Mouse (Mus musculus): ENCODE results near the gene Hnrnpa1. TPM values are rescaled to one million over a fixed set of nuclear protein-coding genes. Genes with fewer than 3 reads are reported as not detected.
"Not testable (repeated sequence)": the region's sequence is repeated elsewhere in the genome, so short reads cannot be mapped to it uniquely, and the experiment has no call there.

Hnrnpa1 gene
- polyA plus RNA-seq, 1 experiment from 2014 or later: 1,035 TPM

DNA sequence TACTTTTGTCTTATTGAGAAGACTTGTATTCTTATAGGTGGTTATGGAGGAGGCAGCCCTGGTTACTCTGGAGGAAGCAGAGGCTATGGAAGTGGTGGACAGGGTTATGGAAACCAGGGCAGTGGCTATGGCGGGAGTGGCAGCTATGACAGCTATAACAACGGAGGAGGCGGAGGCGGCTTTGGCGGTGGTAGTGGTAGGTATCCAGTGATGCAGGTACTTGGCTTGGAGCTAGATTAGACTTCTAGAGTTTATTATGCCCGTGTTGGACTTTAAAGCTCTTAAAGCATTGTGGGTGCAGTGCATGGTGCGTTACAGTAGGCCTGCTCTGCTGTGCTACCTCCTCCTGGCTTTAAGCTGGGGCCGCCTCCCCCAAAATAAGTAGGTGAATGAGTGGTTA is 2.7 kb downstream of the Hnrnpa1 start:
- H3K36me3 ChIP-seq (ENCODE audit: insufficient read depth): peaks cover 65% of the 10 kb centered on the region
- 41% methylated on average over 8 of the region's 8 CpGs for WGBS
- peak overlapping the region; percentile 80 for H3K9ac ChIP-seq
- H3K4me1 ChIP-seq (ENCODE audit: insufficient read depth): peaks cover 13% of the 10 kb centered on the region; the same call in 1 of the 2 replicates
- H3K4me3 ChIP-seq (ENCODE audit: low read depth, low read length): peak overlapping the region; percentile 60
- DNase-seq (no peak), ATAC-seq (ENCODE audit: insufficient read depth) (no peak)
- H3K27ac ChIP-seq (ENCODE audit: low read depth): no peak overlapping the region
- H3K9me3 ChIP-seq (ENCODE audit: low read depth, low read length): no peaks in the 10 kb centered on the region
- no peak for TF ChIP-seq CTCF (IDR thresholded peaks at IDR 0.05; ENCODE audit: low read depth)
- no peaks in the 10 kb centered on the region for H3K27me3 ChIP-seq (ENCODE audit: insufficient read depth, low read length)
- peak overlapping the region; percentile 82 for H3K4me2 ChIP-seq

DNA sequence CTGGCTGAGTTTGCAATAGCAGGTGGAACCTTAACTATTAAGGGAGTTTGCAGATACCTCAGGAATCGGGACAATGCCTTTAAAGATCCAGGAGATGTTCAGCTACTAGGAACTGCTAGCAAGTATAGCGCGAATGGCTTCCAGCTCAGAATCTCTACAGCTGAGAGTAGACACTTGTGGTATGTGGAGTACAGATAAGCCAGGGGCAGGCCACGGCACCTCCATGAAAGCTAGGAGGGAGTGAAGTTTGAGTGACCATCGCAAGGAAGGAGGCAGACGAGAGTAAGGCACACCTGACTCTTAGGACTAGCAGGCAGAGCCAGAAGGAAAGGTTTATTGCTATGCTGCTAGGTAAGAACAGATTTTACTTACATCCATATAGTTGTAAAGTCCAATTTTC is 5.4 kb downstream of the Hnrnpa1 start:
- 64% methylated on average over 6 of the region's 6 CpGs for WGBS
- Histone ChIP-seq H3K9ac (no peak overlapping the region), H3K4me2 (no peak overlapping the region; the same call in 1 of the 2 replicates), H3K4me1 (ENCODE audit: insufficient read depth) (peaks cover 10% of the 10 kb centered on the region; the same call in 1 of the 2 replicates), H3K27me3 (ENCODE audit: insufficient read depth, low read length) (no peaks in the 10 kb centered on the region), H3K36me3 (ENCODE audit: insufficient read depth) (peaks cover 82% of the 10 kb centered on the region), H3K4me3 (ENCODE audit: low read depth, low read length) (no peak overlapping the region), H3K9me3 (ENCODE audit: low read depth, low read length) (no peaks in the 10 kb centered on the region), H3K27ac (ENCODE audit: low read depth) (no peak overlapping the region)
- ATAC-seq (ENCODE audit: insufficient read depth) (no peak), DNase-seq (no peak)
- TF ChIP-seq CTCF (IDR thresholded peaks at IDR 0.05; ENCODE audit: low read depth): no peak

DNA sequence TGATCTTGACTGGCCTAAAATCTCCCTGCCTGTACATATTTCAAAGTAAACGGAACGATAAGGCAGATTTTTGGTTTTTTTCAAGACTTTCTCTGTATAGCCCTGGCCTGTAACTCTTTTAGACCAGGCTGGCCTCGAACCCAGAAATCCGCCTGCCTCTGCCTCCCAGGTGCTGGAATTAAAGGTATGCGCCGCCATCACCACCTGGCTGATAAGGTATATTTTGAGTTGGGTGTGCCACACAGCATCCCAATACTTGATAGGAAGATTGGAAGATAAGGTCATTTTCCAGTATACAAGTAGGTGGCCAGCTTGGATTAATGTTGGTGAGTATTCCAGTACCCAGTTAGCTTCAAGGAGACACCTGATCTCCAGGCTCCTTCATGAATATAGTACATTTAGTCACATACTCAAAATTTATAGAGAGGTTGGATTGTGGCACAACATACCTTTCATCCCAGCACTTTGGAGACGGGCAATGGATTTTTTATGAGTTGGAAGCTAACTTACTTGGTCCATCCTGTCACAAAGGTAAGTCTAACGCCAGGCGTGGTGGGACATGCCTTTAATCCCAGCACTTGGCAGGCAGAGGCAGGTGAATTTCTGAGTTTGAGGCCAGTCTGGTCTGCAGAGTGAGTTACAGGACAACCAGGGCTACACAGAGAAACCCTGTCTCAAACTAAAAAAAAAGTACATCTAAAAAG is 7.0 kb downstream of the Hnrnpa1 start:
- ATAC-seq (ENCODE audit: insufficient read depth): no peak
- no peak for TF ChIP-seq CTCF (IDR thresholded peaks at IDR 0.05; ENCODE audit: low read depth)
- Histone ChIP-seq H3K4me3 (ENCODE audit: low read depth, low read length) (no peak overlapping the region), H3K4me2 (no peak overlapping the region), H3K27me3 (ENCODE audit: insufficient read depth, low read length) (no peaks in the 10 kb centered on the region), H3K4me1 (ENCODE audit: insufficient read depth) (peaks cover 10% of the 10 kb centered on the region; the same call in 1 of the 2 replicates), H3K27ac (ENCODE audit: low read depth) (no peak overlapping the region), H3K9me3 (ENCODE audit: low read depth, low read length) (no peaks in the 10 kb centered on the region), H3K9ac (no peak overlapping the region), H3K36me3 (ENCODE audit: insufficient read depth) (peaks cover 68% of the 10 kb centered on the region)
- no peak for DNase-seq
- 83% methylated on average over 9 of the region's 9 CpGs for WGBS

DNA sequence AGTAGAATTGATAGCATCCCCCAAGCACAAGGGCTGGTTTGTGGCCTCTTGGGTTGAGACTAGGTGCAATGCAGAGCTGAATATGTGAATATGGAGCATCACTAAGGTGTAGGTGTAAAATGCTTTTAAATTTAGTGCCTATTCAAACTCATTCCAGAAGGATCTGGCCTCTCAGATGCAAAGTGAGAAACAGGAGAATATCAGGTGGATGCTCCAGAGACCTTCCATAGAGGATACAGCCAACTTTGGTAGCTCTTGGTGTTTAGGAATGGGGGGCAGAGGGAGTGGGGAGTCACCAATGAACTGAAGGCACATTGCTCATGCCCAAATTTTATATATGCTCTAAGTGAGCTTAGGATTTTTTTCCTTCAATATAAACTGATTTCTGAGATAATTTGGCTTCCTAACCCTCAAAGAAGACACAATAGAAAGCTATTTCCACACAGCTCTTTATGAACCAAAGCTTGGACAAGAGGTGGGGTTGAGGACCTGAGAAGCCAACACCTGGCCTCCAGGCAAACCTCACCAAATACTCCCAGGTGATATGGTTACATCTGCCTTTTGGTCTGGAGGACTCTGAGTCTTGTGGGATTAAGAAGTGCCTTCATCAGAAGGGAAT is 7.7 kb downstream of the Hnrnpa1 start:
- no peak overlapping the region for H3K9ac ChIP-seq
- peaks cover 61% of the 10 kb centered on the region for H3K36me3 ChIP-seq (ENCODE audit: insufficient read depth)
- H3K27ac ChIP-seq (ENCODE audit: low read depth): no peak overlapping the region

DNA sequence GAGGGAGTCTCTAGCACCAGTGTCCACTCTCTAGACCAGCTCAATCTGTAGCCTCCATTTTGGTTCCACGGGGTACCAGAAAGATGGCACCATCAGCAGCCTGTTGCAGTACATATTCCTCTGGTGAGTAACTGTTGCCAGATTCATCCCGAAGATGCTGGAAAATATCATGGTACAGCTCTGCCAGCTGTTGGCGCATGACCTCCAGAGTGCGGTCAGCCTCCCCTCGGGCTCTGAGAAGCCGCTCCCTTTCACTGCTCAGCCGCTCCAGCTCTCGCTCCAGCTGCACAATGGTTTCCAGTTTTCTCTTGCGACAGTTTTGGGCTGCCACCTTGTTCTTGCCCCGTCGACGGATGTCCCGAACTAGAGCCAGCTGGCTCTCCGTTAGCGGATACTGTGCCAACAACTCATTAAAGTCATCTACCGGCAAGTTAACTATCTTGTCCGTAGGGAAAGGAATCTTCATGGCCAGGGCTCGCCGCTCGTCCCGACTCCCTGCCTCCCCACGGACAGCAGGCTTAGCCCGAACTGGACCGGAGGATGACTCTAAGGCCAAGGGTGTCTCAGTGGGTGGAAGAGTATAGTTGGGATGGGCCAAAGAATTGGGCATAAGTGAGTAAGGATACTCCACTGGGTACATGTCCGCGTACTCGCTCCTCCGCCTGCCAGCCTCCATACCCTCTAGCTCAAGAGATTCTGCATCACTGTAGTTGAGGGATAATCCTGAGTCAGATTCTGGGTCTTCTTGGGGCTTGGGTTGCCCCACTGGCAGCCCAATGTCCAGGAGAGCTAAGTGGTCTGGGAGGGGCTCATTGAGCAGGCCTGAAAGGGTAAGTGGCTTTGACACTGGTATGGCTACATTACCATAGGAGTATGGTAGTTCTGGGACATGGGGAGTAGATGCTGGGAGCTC is 8.4 kb downstream of the Hnrnpa1 start:
- Histone ChIP-seq H3K27me3 (ENCODE audit: insufficient read depth, low read length) (no peaks in the 10 kb centered on the region), H3K4me2 (no peak overlapping the region), H3K4me1 (ENCODE audit: insufficient read depth) (no peaks in the 10 kb centered on the region; the same call in 1 of the 2 replicates), H3K9me3 (ENCODE audit: low read depth, low read length) (no peaks in the 10 kb centered on the region), H3K36me3 (ENCODE audit: insufficient read depth) (peaks cover 54% of the 10 kb centered on the region), H3K9ac (no peak overlapping the region), H3K4me3 (ENCODE audit: low read depth, low read length) (no peak overlapping the region), H3K27ac (ENCODE audit: low read depth) (no peak overlapping the region)
- WGBS: 81% methylated on average over 28 of the region's 28 CpGs
- DNase-seq: peak; percentile 36
- ATAC-seq (ENCODE audit: insufficient read depth): peak; percentile 33
- TF ChIP-seq CTCF (IDR thresholded peaks at IDR 0.05; ENCODE audit: low read depth): no peak

More for the DNA sequence above, 7.7 kb downstream of the Hnrnpa1 start:
- peaks cover 3% of the 10 kb centered on the region; the same call in 1 of the 2 replicates for H3K4me1 ChIP-seq (ENCODE audit: insufficient read depth)
- ATAC-seq (ENCODE audit: insufficient read depth) (no peak), DNase-seq (peak; percentile 17)
- no peak overlapping the region for H3K4me2 ChIP-seq
- TF ChIP-seq CTCF (IDR thresholded peaks at IDR 0.05; ENCODE audit: low read depth): no peak
- H3K27me3 ChIP-seq (ENCODE audit: insufficient read depth, low read length): no peaks in the 10 kb centered on the region
- no peak overlapping the region for H3K4me3 ChIP-seq (ENCODE audit: low read depth, low read length)
- no peaks in the 10 kb centered on the region for H3K9me3 ChIP-seq (ENCODE audit: low read depth, low read length)

DNA sequence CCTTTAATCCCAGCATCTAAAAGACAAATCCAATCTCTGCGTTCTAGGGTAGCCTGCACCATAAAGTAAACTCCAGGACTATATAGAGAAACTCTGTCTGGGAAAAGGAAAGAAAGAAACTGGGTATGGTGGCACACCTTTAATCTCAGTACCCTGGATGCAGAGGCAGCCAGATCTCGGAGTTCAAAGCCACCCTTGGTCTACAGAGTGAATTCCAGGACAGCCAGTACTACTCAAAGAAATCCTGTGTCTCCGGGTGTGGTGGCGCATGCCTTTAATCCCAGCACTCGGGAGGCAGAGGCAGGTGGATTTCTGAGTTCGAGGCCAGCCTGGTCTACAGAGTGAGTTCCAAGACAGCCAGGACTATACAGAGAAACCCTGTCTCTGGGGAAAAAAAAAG is 9.3 kb downstream of the Hnrnpa1 start:
- not testable (repeated sequence) for H3K4me2 ChIP-seq; H3K4me1 ChIP-seq (ENCODE audit: insufficient read depth); H3K9me3 ChIP-seq (ENCODE audit: low read depth, low read length); ATAC-seq (ENCODE audit: insufficient read depth); DNase-seq; H3K27ac ChIP-seq (ENCODE audit: low read depth); H3K9ac ChIP-seq; H3K27me3 ChIP-seq (ENCODE audit: insufficient read depth, low read length); H3K4me3 ChIP-seq (ENCODE audit: low read depth, low read length)
- H3K36me3 ChIP-seq (ENCODE audit: insufficient read depth): peaks cover 49% of the 10 kb centered on the region
- WGBS: 82% methylated on average over 6 of the region's 6 CpGs
